Mouse (Mus musculus) liver, embryonic 11.5 days (tissue): Measurements from ENCODE around the gene Atxn7l1. TPM values are rescaled to one million over a fixed set of nuclear protein-coding genes. Genes with fewer than 3 reads are reported as not detected.

Experiments used
- ATAC-seq: fragments of 200-750 bp; cut with Nextera tagmentation; replicated peaks from 2 replicates; pipeline ENCODE4 v1.8.0; 2017; ENCODE audit warnings: moderate number of reproducible peaks, mild to moderate bottlenecking, moderate TSS enrichment, moderate library complexity; ENCODE audit not compliant: low FRiP score
- DNase-seq: peaks from one replicate; pipeline ENCODE4 v3.0.0-alpha.2; 2017; ENCODE audit warnings: low spot score
- H3K27ac ChIP-seq: fragments of 300-500 bp; sonication (generic); 2 replicates; pipeline ENCODE4 v1.5.1; 2014; ENCODE audit warnings: mild to moderate bottlenecking, low read depth, low read length, control low read depth
- H3K27me3 ChIP-seq: fragments of 300-500 bp; sonication (generic); replicated peaks from 2 replicates; pipeline ENCODE4 v1.6.1; 2014; ENCODE audit warnings: low read length, mixed read lengths; ENCODE audit not compliant: control insufficient read depth, insufficient read depth
- H3K36me3 ChIP-seq: fragments of 300-500 bp; sonication (generic); 2 replicates; pipeline ENCODE4 v1.6.1; 2014; ENCODE audit warnings: mild to moderate bottlenecking, low read length, moderate library complexity, mixed read lengths; ENCODE audit not compliant: control insufficient read depth, insufficient read depth
- H3K4me1 ChIP-seq: fragments of 300-500 bp; sonication (generic); replicated peaks from 2 replicates; pipeline ENCODE4 v1.6.1; 2014; ENCODE audit warnings: low read length, mixed read lengths; ENCODE audit not compliant: control insufficient read depth, insufficient read depth
- H3K4me2 ChIP-seq: fragments of 300-500 bp; sonication (generic); 2 replicates; pipeline ENCODE4 v1.6.1; 2014; ENCODE audit warnings: mild to moderate bottlenecking, control low read depth, moderate library complexity
- H3K4me3 ChIP-seq: fragments of 300-500 bp; sonication (generic); 2 replicates; pipeline ENCODE4 v1.5.1; 2014; ENCODE audit warnings: low read depth, low read length, control low read depth
- H3K9ac ChIP-seq: fragments of 300-500 bp; sonication (generic); 2 replicates; pipeline ENCODE4 v1.6.1; 2014; ENCODE audit warnings: low read depth, low read length, control low read depth
- H3K9me3 ChIP-seq: fragments of 300-500 bp; sonication (generic); 2 replicates; pipeline ENCODE4 v1.6.1; 2016; ENCODE audit warnings: low read length, inconsistent platforms, mixed read lengths; ENCODE audit not compliant: control insufficient read depth
- WGBS: fragments of 180-500 bp; shearing (Covaris S2); extraction: QIAGEN DNeasy Blood & Tissue Kit; methylation state at CpG from one replicate; pipeline ENCODE4 v1.1.7; 2014; 5-methylcytosine and 5-hydroxymethylcytosine counted together
- polyA plus RNA-seq: library from polyadenylated mRNA; unstranded; fragments of >200 nt; fragmentation: Nextera tagmentation; extraction: Ambion mirVana; gene quantifications from 2 replicates; pipeline ENCODE4 v1.2.1, GENCODE M21; 2014

Atxn7l1 gene
- polyA plus RNA-seq, 1 experiment from 2014 or later = 28.9 TPM

- no peak overlapping the region for H3K27ac ChIP-seq
- H3K27me3 ChIP-seq = no peaks in the 10 kb centered on the region
- H3K4me2 ChIP-seq = no peak overlapping the region
- WGBS = 88% methylated on average over 6 of the region's 6 CpGs
- H3K36me3 ChIP-seq = no peaks in the 10 kb centered on the region
- DNase-seq (no peak), ATAC-seq (no peak)
- H3K9me3 ChIP-seq = no peaks in the 10 kb centered on the region
- no peak overlapping the region for H3K4me3 ChIP-seq
- H3K4me1 ChIP-seq = no peaks in the 10 kb centered on the region; the same call in 1 of the 2 replicates
- no peak overlapping the region for H3K9ac ChIP-seq
Measured at GRCm38 (mm10) chr12:33197287-33197686, 49.8 kb downstream of the Atxn7l1 start.

DNA sequence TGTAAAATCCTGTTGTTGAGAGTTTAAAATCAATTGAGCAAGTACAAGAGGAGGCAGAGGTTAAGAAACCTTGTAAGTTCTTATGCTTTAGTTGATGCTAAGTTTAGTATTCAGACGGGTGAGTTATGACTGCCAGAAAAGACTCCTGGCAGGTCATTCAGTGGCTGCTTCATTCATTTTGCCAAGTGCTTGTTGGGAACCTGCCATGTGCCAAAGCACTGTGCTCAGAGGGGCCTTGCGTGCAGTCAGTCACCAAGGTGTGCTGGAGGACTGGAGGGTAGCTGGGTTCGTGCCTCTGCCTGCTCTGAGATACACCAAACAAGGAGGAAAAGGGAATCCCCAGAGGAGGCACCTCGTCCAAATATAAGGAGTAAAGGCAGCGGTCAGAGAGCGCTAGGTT is 50.3 kb downstream of the Atxn7l1 start:
- ATAC-seq (no peak), DNase-seq (no peak)
- Histone ChIP-seq H3K27me3 (no peaks in the 10 kb centered on the region), H3K9ac (no peak overlapping the region), H3K36me3 (no peaks in the 10 kb centered on the region), H3K27ac (no peak overlapping the region), H3K9me3 (no peaks in the 10 kb centered on the region), H3K4me2 (no peak overlapping the region), H3K4me1 (no peaks in the 10 kb centered on the region; the same call in 1 of the 2 replicates), H3K4me3 (no peak overlapping the region)
- 84% methylated on average over 6 of the region's 6 CpGs for WGBS

DNA sequence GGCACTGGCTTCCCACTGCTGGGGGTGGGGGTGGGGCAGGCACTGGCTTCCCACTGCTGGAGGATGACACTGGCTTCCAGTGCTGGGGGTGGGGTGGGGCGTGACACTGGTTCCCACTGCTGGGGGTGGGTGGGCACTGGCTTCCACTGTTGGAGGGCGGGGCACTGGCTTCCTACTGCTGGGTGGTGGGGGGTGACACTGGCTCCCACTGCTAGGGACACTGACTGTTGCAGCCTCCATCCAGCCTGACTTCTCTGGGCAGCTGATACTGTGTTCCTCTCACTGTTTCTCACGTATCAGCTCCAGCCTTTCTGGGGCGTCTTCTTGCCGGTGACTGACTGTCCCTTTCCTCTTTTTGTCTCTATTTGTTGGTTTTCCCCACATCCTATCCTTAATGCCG is 53.6 kb downstream of the Atxn7l1 start:
- 0 out of 2 replicates have a peak, but pooled peaks have one; percentile 34 for ATAC-seq
- no peaks in the 10 kb centered on the region; the same call in 1 of the 2 replicates for H3K4me1 ChIP-seq

GRCm38 (mm10) chr12:33201491-33202210 is 54.2 kb downstream of the Atxn7l1 start:
- Histone ChIP-seq H3K27ac (no peak overlapping the region), H3K36me3 (no peaks in the 10 kb centered on the region), H3K4me3 (no peak overlapping the region), H3K9ac (no peak overlapping the region), H3K9me3 (no peaks in the 10 kb centered on the region), H3K4me2 (no peak overlapping the region), H3K4me1 (no peaks in the 10 kb centered on the region; the same call in 1 of the 2 replicates), H3K27me3 (no peaks in the 10 kb centered on the region)
- ATAC-seq = no peak
- WGBS = 71% methylated on average over 7 of the region's 7 CpGs
- no peak for DNase-seq

More for the DNA sequence above, 53.6 kb downstream of the Atxn7l1 start:
- no peaks in the 10 kb centered on the region for H3K27me3 ChIP-seq
- DNase-seq = no peak
- H3K4me2 ChIP-seq = no peak overlapping the region
- no peaks in the 10 kb centered on the region for H3K36me3 ChIP-seq
- H3K27ac ChIP-seq = no peak overlapping the region
- no peak overlapping the region for H3K4me3 ChIP-seq
- H3K9ac ChIP-seq = no peak overlapping the region
- WGBS = 82% methylated on average over 6 of the region's 6 CpGs
- no peaks in the 10 kb centered on the region for H3K9me3 ChIP-seq

GRCm38 (mm10) chr12:33205255-33205654 is 57.8 kb downstream of the Atxn7l1 start:
- no peak for ATAC-seq
- H3K4me2 ChIP-seq = no peak overlapping the region
- H3K4me3 ChIP-seq = no peak overlapping the region
- no peak for DNase-seq
- H3K27ac ChIP-seq = no peak overlapping the region
- H3K4me1 ChIP-seq = no peaks in the 10 kb centered on the region; the same call in 1 of the 2 replicates
- H3K27me3 ChIP-seq = no peaks in the 10 kb centered on the region
- H3K9ac ChIP-seq = no peak overlapping the region
- 83% methylated on average over 4 of the region's 4 CpGs for WGBS
- H3K9me3 ChIP-seq = no peaks in the 10 kb centered on the region
- H3K36me3 ChIP-seq = no peaks in the 10 kb centered on the region

GRCm38 (mm10) chr12:33206300-33206699 is 58.8 kb downstream of the Atxn7l1 start:
- Histone ChIP-seq H3K4me2 (no peak overlapping the region), H3K9me3 (no peaks in the 10 kb centered on the region), H3K4me3 (no peak overlapping the region), H3K36me3 (no peaks in the 10 kb centered on the region), H3K27me3 (no peaks in the 10 kb centered on the region), H3K4me1 (no peaks in the 10 kb centered on the region; the same call in 1 of the 2 replicates), H3K9ac (no peak overlapping the region), H3K27ac (no peak overlapping the region)
- no peak for DNase-seq
- 89% methylated on average over 6 of the region's 6 CpGs for WGBS
- no peak for ATAC-seq

- ATAC-seq = no peak
- no peaks in the 10 kb centered on the region for H3K4me1 ChIP-seq
- no peaks in the 10 kb centered on the region for H3K9me3 ChIP-seq
- no peak overlapping the region for H3K4me3 ChIP-seq
- DNase-seq = no peak
- H3K9ac ChIP-seq = no peak overlapping the region
- H3K4me2 ChIP-seq = no peak overlapping the region
- WGBS = 57% methylated on average over 4 of the region's 4 CpGs
- H3K27me3 ChIP-seq = no peaks in the 10 kb centered on the region
- no peaks in the 10 kb centered on the region for H3K36me3 ChIP-seq
- no peak overlapping the region for H3K27ac ChIP-seq
Measured at GRCm38 (mm10) chr12:33210856-33211255, 63.4 kb downstream of the Atxn7l1 start.

DNA sequence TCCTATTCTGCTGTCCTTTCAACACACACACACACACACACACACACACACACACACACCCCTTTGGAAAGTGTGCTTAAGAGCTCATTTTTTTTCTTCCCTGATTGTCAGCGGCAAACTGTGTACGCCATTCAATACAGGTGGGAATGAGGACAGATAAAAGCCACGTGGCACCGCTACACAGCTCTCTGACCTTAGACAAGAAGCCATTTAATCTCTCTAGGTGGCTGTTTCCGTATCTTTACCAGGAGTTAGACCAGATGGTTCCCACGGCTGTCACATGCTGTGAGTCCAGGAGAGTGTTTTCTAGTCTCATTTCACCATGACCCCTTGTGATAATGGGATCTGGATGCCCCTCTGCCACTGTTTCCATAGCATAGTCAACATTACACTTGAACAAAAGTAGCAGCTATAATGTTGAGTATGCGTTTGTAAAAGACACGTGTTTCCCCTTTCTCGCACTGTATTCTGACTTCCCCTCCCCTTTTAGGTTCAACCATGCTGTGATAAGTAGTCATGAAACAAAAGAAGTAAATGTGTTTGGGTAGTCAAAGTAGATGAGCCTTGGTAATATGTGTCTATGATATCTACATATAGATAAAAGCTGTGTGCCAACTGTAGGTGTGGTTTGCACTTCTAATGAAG is 70.8 kb downstream of the Atxn7l1 start:
- Histone ChIP-seq H3K9ac (no peak overlapping the region), H3K4me1 (peaks cover 34% of the 10 kb centered on the region), H3K4me3 (no peak overlapping the region), H3K9me3 (no peaks in the 10 kb centered on the region), H3K36me3 (no peaks in the 10 kb centered on the region), H3K27me3 (no peaks in the 10 kb centered on the region), H3K4me2 (no peak overlapping the region), H3K27ac (peak overlapping the region; percentile 33)
- WGBS = 75% methylated on average over 9 of the region's 9 CpGs
- no peak for DNase-seq
- ATAC-seq = no peak
